Mouse (Mus musculus) kidney, postnatal 10 days (tissue): ENCODE results near the gene Tsc22d4.

Source experiments
- DNase-seq: peaks from one replicate; pipeline ENCODE4 v3.0.0; 2021; ENCODE audit warnings: mixed read lengths

Tsc22d4 gene

GRCm38 (mm10) chr5:137796606-137797005 is 51.1 kb downstream of the Tsc22d4 start:
- peak; percentile 12 for DNase-seq

DNA sequence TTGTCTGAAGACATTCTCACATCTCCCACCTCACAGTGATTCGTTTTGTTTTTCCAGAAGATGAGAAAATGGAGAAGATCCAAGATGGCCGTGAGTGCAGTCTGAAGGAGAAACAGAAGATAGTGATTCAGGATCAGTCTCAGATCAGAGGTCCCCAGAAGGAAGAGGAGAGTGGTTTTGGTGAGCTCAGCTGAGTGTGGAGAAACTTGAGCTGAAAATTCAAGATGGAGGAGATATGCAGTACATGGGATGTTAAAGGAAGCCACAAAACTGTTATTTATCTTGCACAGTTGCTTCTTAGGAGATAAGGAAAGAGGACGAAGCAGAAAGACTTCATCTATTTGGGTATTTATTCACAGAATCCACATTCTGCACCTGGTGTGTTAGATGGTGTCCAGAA is 55.4 kb downstream of the Tsc22d4 start:
- DNase-seq, result no peak

DNA sequence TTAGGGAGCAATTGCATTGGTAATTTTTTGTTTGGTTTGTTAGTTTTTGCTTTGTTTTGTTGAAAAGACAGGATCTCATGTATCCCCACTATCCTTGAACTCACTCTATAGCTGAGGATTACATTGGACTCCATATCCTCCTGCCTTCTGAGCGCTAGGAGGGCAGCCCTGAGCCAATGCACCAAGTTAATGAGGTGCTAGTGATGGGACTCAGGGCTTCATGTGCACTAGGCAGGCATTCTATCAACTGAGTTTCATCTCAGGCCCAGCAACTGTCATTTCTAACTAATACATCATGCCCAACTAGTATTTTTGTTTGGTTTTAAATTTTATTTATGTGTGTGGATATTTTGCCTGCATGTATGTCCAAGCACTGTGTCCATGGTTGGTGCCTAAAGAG is 60.6 kb downstream of the Tsc22d4 start:
- no peak for DNase-seq

DNA sequence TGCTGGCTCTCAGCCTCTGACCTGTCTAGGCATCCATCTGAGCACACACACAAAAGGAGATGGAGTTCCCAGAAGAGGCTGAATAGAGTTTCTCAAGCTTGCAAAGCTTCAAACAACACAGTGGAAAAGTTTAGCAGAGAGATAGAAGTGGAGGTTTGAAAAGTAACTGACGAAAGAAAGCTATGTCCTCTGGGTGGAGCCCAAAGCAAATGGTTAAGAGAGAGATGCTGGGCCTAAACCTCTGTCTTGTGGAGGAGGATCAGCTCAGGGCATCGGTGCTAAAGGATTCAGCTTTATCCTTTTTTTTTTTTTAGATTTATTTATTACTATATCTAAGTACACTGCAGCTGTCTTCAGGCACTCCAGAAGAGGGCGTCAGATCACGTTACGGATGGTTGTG is 62.8 kb downstream of the Tsc22d4 start:
- no peak for DNase-seq

DNA sequence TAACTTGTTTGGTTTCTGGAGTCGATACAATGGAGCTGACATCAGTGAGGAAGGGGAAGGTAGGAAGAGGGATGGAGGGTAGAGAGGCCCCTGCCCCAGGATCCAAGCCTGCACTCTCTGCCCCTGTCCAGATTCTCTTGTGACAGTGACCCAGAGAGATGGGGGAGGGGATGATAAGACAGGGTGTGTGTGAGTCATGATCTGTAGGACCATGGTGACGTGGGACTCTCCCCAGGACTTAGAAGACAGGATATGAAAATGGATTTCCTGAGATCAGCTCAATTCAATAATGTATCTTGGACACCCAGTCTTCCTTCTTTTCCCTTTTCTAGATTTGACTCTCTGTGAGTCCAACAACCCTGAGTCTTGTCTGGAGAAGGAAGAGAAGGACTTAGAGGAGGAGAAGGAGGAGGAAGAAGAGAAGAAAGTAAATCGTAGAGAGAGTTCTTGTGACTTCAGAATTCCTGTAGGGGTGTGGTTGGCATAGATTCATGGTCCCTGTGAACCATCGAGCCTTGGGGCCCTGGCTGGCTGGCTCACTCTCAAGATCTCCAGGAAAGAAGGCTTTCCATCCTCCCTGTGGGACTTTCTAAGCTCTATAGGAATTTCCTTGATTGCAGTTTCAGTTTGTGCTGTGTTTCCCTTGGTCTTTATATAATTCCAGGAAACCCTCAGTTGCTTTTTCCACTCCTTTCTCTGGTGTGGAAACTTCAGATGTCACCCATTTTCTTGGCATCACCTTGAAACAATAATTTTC is 72.1 kb downstream of the Tsc22d4 start:
- DNase-seq, result no peak
